Comparison of ENCODE assay signal across 17 mouse cellular contexts in the genomic region with DNA sequence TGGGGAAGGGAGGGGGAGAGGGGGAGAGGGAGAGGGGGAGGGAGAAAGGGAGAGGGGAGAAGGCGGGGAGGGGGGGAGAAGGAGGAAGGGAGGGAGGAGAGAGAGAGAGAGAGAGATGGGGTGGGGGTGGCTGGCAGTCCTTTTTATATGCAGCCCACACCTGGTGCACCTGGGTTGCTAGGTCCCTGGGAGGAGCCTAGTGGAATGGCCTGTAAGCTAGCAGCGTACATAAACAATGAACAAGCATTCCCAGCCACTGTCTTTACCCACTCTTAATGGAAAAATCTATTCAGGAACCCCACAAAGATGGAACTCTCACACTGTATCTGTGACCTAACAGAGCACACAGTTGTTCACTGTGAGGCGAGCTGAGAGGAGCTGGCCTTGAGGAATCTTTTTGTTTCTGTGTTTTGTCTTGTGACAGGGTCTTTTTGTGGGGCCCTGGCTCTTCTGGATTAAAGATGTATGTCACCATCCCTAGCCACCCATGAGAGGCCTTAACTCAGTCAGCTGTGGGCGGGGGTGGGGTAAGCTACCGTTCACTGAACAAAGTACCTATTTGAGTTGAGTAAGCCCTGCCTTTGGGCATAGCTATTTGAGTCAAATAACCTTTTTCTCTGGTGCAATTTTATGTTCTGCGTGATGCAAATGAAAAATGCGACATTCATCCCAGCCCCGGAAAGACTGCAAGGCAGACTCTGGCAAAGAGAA. TPM values are rescaled to one million over a fixed set of nuclear protein-coding genes. Genes with fewer than 3 reads are reported as not detected.
A peak's percentile ranks its signal among the peaks of the same experiment; 100 is the strongest.
DNase-seq lines count a peak whose midpoint lies in the region; ATAC-seq and TF ChIP-seq lines count a peak whose summit lies in the region.
"Had no signal": no experiment of that assay in that cellular context is flagged by ENCODE, and none has a peak within 500 bp of the region (broad histone marks: within the 10 kb centered on the region; RNA-seq: fewer than 3 reads in every experiment).

No protein-coding gene starts in this region.

- no peaks in the 10 kb centered on the region for H3K9me3 ChIP-seq in neural tube, embryonic 11.5 days (ENCODE audit: control insufficient read depth, low read length)
- no peaks in the 10 kb centered on the region for H3K9me3 ChIP-seq in forebrain, postnatal 0 days (ENCODE audit: low read length)
- no peaks in the 10 kb centered on the region for H3K9me3 ChIP-seq in midbrain, embryonic 12.5 days
- no peaks in the 10 kb centered on the region for H3K9me3 ChIP-seq in lung, postnatal 0 days (ENCODE audit: low read length)

- DNase-seq in neural tube, embryonic 11.5 days (ENCODE audit: low spot score) = peak; percentile 41
- no peak for DNase-seq in neural tube, embryonic 10.5 days (ENCODE audit: extremely low spot score, low spot score)
- no peak for DNase-seq in forebrain, postnatal 0 days
- no peak for DNase-seq in thymus, postnatal 25 days
- no peak for DNase-seq in lung, postnatal 0 days (ENCODE audit: low spot score)
- DNase-seq: adrenal gland, postnatal 36 days; cerebellum, adult 11 months; gastrocnemius, adult 2 months; heart, adult 2 months; kidney, adult 11 months; kidney, postnatal 36 days; lung, embryonic 14.5 days; thymus, adult 18-20 months had no signal

- no peak overlapping the region for H3K27ac ChIP-seq in neural tube, embryonic 11.5 days (ENCODE audit: low read depth, low read length)
- H3K27ac ChIP-seq in forebrain, postnatal 0 days (ENCODE audit: low read depth, low read length) = peak overlapping the region; percentile 62
- H3K27ac ChIP-seq in midbrain, embryonic 12.5 days (replicated peaks) = 0 out of 2 replicates have a peak overlapping the region, but pooled peaks have one; percentile 25
- peak overlapping the region; percentile 76 for H3K27ac ChIP-seq in olfactory bulb, adult 2 months (ENCODE audit: insufficient read depth, low read depth, low read length)
- H3K27ac ChIP-seq in lung, postnatal 0 days (ENCODE audit: low read length) = no peak overlapping the region
- H3K27ac ChIP-seq: gastrocnemius, adult 2 months; heart, adult 2 months had no signal

- TF ChIP-seq EP300 in lung, postnatal 0 days (IDR thresholded peaks at IDR 0.05) = no peak

- no peak overlapping the region for H3K9ac ChIP-seq in neural tube, embryonic 11.5 days (ENCODE audit: low read length)
- H3K9ac ChIP-seq in forebrain, postnatal 0 days = no peak overlapping the region
- H3K9ac ChIP-seq in midbrain, embryonic 12.5 days (replicated peaks) = no peak overlapping the region
- H3K9ac ChIP-seq in lung, postnatal 0 days (replicated peaks; ENCODE audit: low read depth) = no peak overlapping the region
- H3K9ac ChIP-seq: lung, embryonic 14.5 days had no signal

- 50% methylated on average over 8 of the region's 8 CpGs for WGBS in neural tube, embryonic 11.5 days
- WGBS in forebrain, postnatal 0 days = 29% methylated on average over 8 of the region's 8 CpGs
- WGBS in midbrain, embryonic 12.5 days = 33% methylated on average over 8 of the region's 8 CpGs
- WGBS in olfactory bulb, adult 2 months = 26% methylated on average over 8 of the region's 8 CpGs
- 47% methylated on average over 8 of the region's 8 CpGs for WGBS in lung, postnatal 0 days

- H3K4me3 ChIP-seq in neural tube, embryonic 11.5 days (ENCODE audit: low read depth, low read length) = no peak overlapping the region
- no peak overlapping the region for H3K4me3 ChIP-seq in forebrain, postnatal 0 days (ENCODE audit: low read depth, low read length)
- H3K4me3 ChIP-seq in midbrain, embryonic 12.5 days = no peak overlapping the region
- no peak overlapping the region for H3K4me3 ChIP-seq in olfactory bulb, adult 2 months (ENCODE audit: insufficient read depth, low read depth, low read length)
- no peak overlapping the region for H3K4me3 ChIP-seq in lung, postnatal 0 days (ENCODE audit: low read depth, low read length)
- H3K4me3 ChIP-seq: gastrocnemius, adult 2 months; heart, adult 2 months had no signal

- no peak overlapping the region for H3K4me2 ChIP-seq in neural tube, embryonic 11.5 days (ENCODE audit: low read depth)
- no peak overlapping the region for H3K4me2 ChIP-seq in forebrain, postnatal 0 days (ENCODE audit: low read depth)
- no peak overlapping the region for H3K4me2 ChIP-seq in midbrain, embryonic 12.5 days (replicated peaks)
- H3K4me2 ChIP-seq in lung, postnatal 0 days (replicated peaks; ENCODE audit: low read depth, low read length) = no peak overlapping the region
- H3K4me2 ChIP-seq: lung, embryonic 14.5 days had no signal

- no peak for TF ChIP-seq POLR2A in olfactory bulb, adult 2 months (IDR thresholded peaks at IDR 0.05; ENCODE audit: insufficient read depth, low read depth, low read length)

- no peaks in the 10 kb centered on the region for H3K27me3 ChIP-seq in neural tube, embryonic 11.5 days (ENCODE audit: control insufficient read depth, insufficient read depth, low read length)
- H3K27me3 ChIP-seq in forebrain, postnatal 0 days (ENCODE audit: insufficient read depth, low read length) = no peaks in the 10 kb centered on the region
- no peaks in the 10 kb centered on the region for H3K27me3 ChIP-seq in midbrain, embryonic 12.5 days
- no peaks in the 10 kb centered on the region for H3K27me3 ChIP-seq in lung, postnatal 0 days (replicated peaks; ENCODE audit: insufficient read depth, low read length)

- ATAC-seq in neural tube, embryonic 11.5 days (ENCODE audit: insufficient read depth, low FRiP score, low TSS enrichment) = 0 out of 2 replicates have a peak, but pooled peaks have one; percentile 27
- peak; percentile 40 for ATAC-seq in forebrain, postnatal 0 days
- ATAC-seq in midbrain, embryonic 12.5 days (ENCODE audit: low FRiP score, low read depth) = no peak
- ATAC-seq in lung, postnatal 0 days = no peak
- ATAC-seq: CD4-positive, CD25-positive, alpha-beta regulatory T cell, adult 4 months had no signal

- TF ChIP-seq CTCF in forebrain, postnatal 0 days (IDR thresholded peaks at IDR 0.05; ENCODE audit: low read depth) = no peak
- no peak for TF ChIP-seq CTCF in olfactory bulb, adult 2 months (IDR thresholded peaks at IDR 0.05; ENCODE audit: insufficient read depth, low read depth, low read length)
- TF ChIP-seq CTCF in lung, postnatal 0 days (IDR thresholded peaks at IDR 0.05) = no peak

- no peaks in the 10 kb centered on the region for H3K36me3 ChIP-seq in neural tube, embryonic 11.5 days (ENCODE audit: control insufficient read depth, insufficient read depth, low read length)
- H3K36me3 ChIP-seq in forebrain, postnatal 0 days (ENCODE audit: insufficient read depth) = no peaks in the 10 kb centered on the region
- H3K36me3 ChIP-seq in midbrain, embryonic 12.5 days = no peaks in the 10 kb centered on the region
- no peaks in the 10 kb centered on the region for H3K36me3 ChIP-seq in lung, postnatal 0 days (ENCODE audit: insufficient read depth, low read length)

- no peaks in the 10 kb centered on the region; the same call in 1 of the 2 replicates for H3K4me1 ChIP-seq in neural tube, embryonic 11.5 days (ENCODE audit: control insufficient read depth, insufficient read depth, low read length)
- no peaks in the 10 kb centered on the region for H3K4me1 ChIP-seq in forebrain, postnatal 0 days (ENCODE audit: insufficient read depth)
- peaks cover 26% of the 10 kb centered on the region for H3K4me1 ChIP-seq in midbrain, embryonic 12.5 days
- H3K4me1 ChIP-seq in olfactory bulb, adult 2 months (ENCODE audit: control insufficient read depth, insufficient read depth, low read length) = peaks cover 26% of the 10 kb centered on the region
- H3K4me1 ChIP-seq in lung, postnatal 0 days (ENCODE audit: insufficient read depth, low read depth, low read length) = no peaks in the 10 kb centered on the region

RNA-seq across cellular contexts. Expression of a gene that starts 30.1 kb away (rescaled TPM):
- polyA plus RNA-seq in neural tube, embryonic 11.5 days (2014; fragmentation: Nextera tagmentation; extraction: Ambion mirVana) = 34.5 and 35.5 TPM in 2 replicates
- 40.4 and 43.9 TPM in 2 replicates for total RNA-seq in forebrain, postnatal 0 days (2014; rRNA removed)
- 35.5 and 43.6 TPM in 2 replicates for polyA plus RNA-seq in forebrain, postnatal 0 days (2015; fragmentation: Nextera tagmentation; extraction: Ambion mirVana)
- 30.3 and 32.4 TPM in 2 replicates for polyA plus RNA-seq in midbrain, embryonic 12.5 days (2016; fragmentation: Nextera tagmentation; extraction: Ambion mirVana)
- polyA plus RNA-seq in olfactory bulb, adult 2 months (2012; ENCODE audit: insufficient read depth, insufficient read length, low replicate concordance, missing spikeins) = not detected in 2 replicates
- 44.1 and 44.2 TPM in 2 replicates for polyA plus RNA-seq in lung, postnatal 0 days (2015; fragmentation: Nextera tagmentation; extraction: Ambion mirVana)
- total RNA-seq: common myeloid progenitor, adult 5-6 weeks had no signal
- polyA plus RNA-seq: CD4-positive, CD25-positive, alpha-beta regulatory T cell, adult 4 months had no signal

Comparison
In these comparisons a context has a peak if more than half of its experiments do, and no peak if none do; other contexts are left out.
1. ATAC-seq: peak in neural tube, embryonic 11.5 days (single experiment) and forebrain, postnatal 0 days (single experiment); none in midbrain, embryonic 12.5 days (single experiment) and lung, postnatal 0 days (single experiment).
2. H3K27ac ChIP-seq: peak in forebrain, postnatal 0 days (single experiment), midbrain, embryonic 12.5 days (single experiment) and olfactory bulb, adult 2 months (single experiment); none in neural tube, embryonic 11.5 days (single experiment) and lung, postnatal 0 days (single experiment).